Mouse (Mus musculus): Measurements from ENCODE around the gene Mmp27. TPM values are rescaled to one million over a fixed set of nuclear protein-coding genes. Genes with fewer than 3 reads are reported as not detected.

Gene Mmp27
- polyA plus RNA-seq, 2 experiments: 0.06 to 0.17 TPM

DNA sequence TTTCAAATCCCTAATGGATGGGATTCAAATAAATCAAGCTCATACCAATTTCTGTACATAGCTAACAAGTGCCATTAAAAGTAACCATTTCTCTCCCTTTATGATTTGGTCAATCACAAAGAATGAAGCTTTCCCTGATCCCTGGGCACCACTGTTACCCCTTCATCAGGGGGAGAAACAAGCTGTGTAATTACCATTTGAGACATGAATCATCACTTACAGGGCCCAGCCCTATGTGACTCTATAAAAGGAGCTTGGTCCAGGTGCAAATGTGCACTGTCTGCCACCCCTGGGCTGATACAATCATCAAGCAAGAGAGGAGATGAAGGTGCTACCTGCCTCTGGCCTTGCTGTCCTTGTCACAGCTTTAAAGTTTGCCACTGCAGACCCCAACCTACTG lies 56.7 kb downstream of the Mmp27 start, which contains the start of gene Mmp20:
Gene Mmp20, plus strand, starts transcription at position 301 of the 400 bp plus-strand sequence.
- Histone ChIP-seq H3K4me1 (replicated peaks; ENCODE audit: control insufficient read depth in 2 of 2, insufficient read depth in 2 of 2, low read length in 1 of 2) (no peaks in the 10 kb centered on the region), H3K27me3 (ENCODE audit: control insufficient read depth, insufficient read depth, low read length) (no peaks in the 10 kb centered on the region), H3K4me3 (ENCODE audit: insufficient read depth in 1 of 2, low read depth in 2 of 2, low read length in 2 of 2) (no peak within 1 kb of the TSS), H3K4me2 (ENCODE audit: low read depth) (no peak within 1 kb of the TSS), H3K9ac (replicated peaks) (no peak within 1 kb of the TSS), H3K36me3 (replicated peaks; ENCODE audit: control insufficient read depth, insufficient read depth, low read depth) (no peaks in the 10 kb centered on the region), H3K9me3 (ENCODE audit: control insufficient read depth, low read length) (no peaks in the 10 kb centered on the region), H3K27ac (no peak within 1 kb of the TSS)
- TF ChIP-seq CTCF (IDR thresholded peaks at IDR 0.05; ENCODE audit: low read depth): no peak
- TF ChIP-seq EP300 (IDR thresholded peaks at IDR 0.05; ENCODE audit: low read depth): no peak
- ATAC-seq (ENCODE audit: insufficient read depth): no peak
- DNase-seq (ENCODE audit: low read depth in 3 of 3, low spot score in 3 of 3): no peak

Other genes starting within 250 kb of the Mmp27 start
- gene Mmp12, start 227.0 kb upstream of the Mmp27 start, polyA plus RNA-seq (2012; rRNA removed): 0.05 and 0.06 TPM in 2 replicates
- not detected in 2 replicates for gene Mmp12, start 227.0 kb upstream of the Mmp27 start, polyA plus RNA-seq (2014; fragmentation: Nextera tagmentation; extraction: Ambion mirVana)
- gene Mmp1b, start 183.3 kb upstream of the Mmp27 start, polyA plus RNA-seq (2012; rRNA removed): not detected in 2 replicates
- not detected in 2 replicates for gene Mmp1b, start 183.3 kb upstream of the Mmp27 start, polyA plus RNA-seq (2014; fragmentation: Nextera tagmentation; extraction: Ambion mirVana)
- gene Mmp3, start 125.6 kb upstream of the Mmp27 start, polyA plus RNA-seq (2012; rRNA removed): not detected in 2 replicates
- gene Mmp3, start 125.6 kb upstream of the Mmp27 start, polyA plus RNA-seq (2014; fragmentation: Nextera tagmentation; extraction: Ambion mirVana): not detected in 2 replicates
- gene Mmp10, start 69.0 kb upstream of the Mmp27 start, polyA plus RNA-seq (2012; rRNA removed): not detected in 2 replicates
- gene Mmp10, start 69.0 kb upstream of the Mmp27 start, polyA plus RNA-seq (2014; fragmentation: Nextera tagmentation; extraction: Ambion mirVana): not detected in 2 replicates
- 0.83 and 1.2 TPM in 2 replicates for gene Mmp8, start 12.9 kb upstream of the Mmp27 start, polyA plus RNA-seq (2012; rRNA removed)
- 2.3 and 3.1 TPM in 2 replicates for gene Mmp8, start 12.9 kb upstream of the Mmp27 start, polyA plus RNA-seq (2014; fragmentation: Nextera tagmentation; extraction: Ambion mirVana)
- gene Mmp20, start 56.8 kb downstream of the Mmp27 start, polyA plus RNA-seq (2012; rRNA removed): not detected in 2 replicates
- not detected in 2 replicates for gene Mmp20, start 56.8 kb downstream of the Mmp27 start, polyA plus RNA-seq (2014; fragmentation: Nextera tagmentation; extraction: Ambion mirVana)
- not detected in 2 replicates for gene Mmp7, start 120.7 kb downstream of the Mmp27 start, polyA plus RNA-seq (2012; rRNA removed)
- gene Mmp7, start 120.7 kb downstream of the Mmp27 start, polyA plus RNA-seq (2014; fragmentation: Nextera tagmentation; extraction: Ambion mirVana): not detected in 2 replicates
- 17.7 and 23.3 TPM in 2 replicates for gene Tmem123, start 192.6 kb downstream of the Mmp27 start, polyA plus RNA-seq (2012; rRNA removed)
- 45.2 and 52.5 TPM in 2 replicates for gene Tmem123, start 192.6 kb downstream of the Mmp27 start, polyA plus RNA-seq (2014; fragmentation: Nextera tagmentation; extraction: Ambion mirVana)